Mouse (Mus musculus): ENCODE measurements around the gene Atp8a2.

GRCm38 (mm10) chr14:59971221-59971730 is 225.7 kb downstream of the Atp8a2 start:
- no peak for TF ChIP-seq CTCF (conservative IDR thresholded peaks at IDR 0.05; ENCODE audit: insufficient read depth, insufficient read length, low read depth, low read length)
- no peak for TF ChIP-seq POLR2A (IDR thresholded peaks at IDR 0.05; ENCODE audit: low read depth, low read length)

All from kidney, adult 2 months (tissue).